Mouse (Mus musculus) limb, embryonic 12.5 days (tissue): ENCODE data around the gene Aen. TPM values are rescaled to one million over a fixed set of nuclear protein-coding genes. Genes with fewer than 3 reads are reported as not detected.
A peak's percentile ranks its signal among the peaks of the same experiment; 100 is the strongest.

Experiments
- ATAC-seq: fragments of 200-750 bp; cut with Nextera tagmentation; 2 replicates; pipeline ENCODE4 v1.8.0; 2017; ENCODE audit warnings: low read depth, moderate TSS enrichment; ENCODE audit not compliant: insufficient number of reproducible peaks, insufficient read depth, low FRiP score, low TSS enrichment
- H3K27ac ChIP-seq: fragments of 300-500 bp; sonication (generic); 2 replicates; pipeline ENCODE4 v1.5.1; 2016; ENCODE audit warnings: mild to moderate bottlenecking, moderate library complexity
- H3K27me3 ChIP-seq: fragments of 300-500 bp; sonication (generic); 2 replicates; pipeline ENCODE4 v1.6.1; 2016; ENCODE audit warnings: mild to moderate bottlenecking, moderate library complexity
- H3K36me3 ChIP-seq: fragments of 300-500 bp; sonication (generic); 2 replicates; pipeline ENCODE4 v1.6.1; 2016; ENCODE audit warnings: mild to moderate bottlenecking, moderate library complexity
- H3K4me1 ChIP-seq: fragments of 300-500 bp; sonication (generic); replicated peaks from 2 replicates; pipeline ENCODE4 v1.6.1; 2016
- H3K4me2 ChIP-seq: fragments of 300-500 bp; sonication (generic); 2 replicates; pipeline ENCODE4 v1.6.1; 2016; ENCODE audit warnings: mild to moderate bottlenecking, moderate library complexity
- H3K4me3 ChIP-seq: fragments of 300-500 bp; sonication (generic); replicated peaks from 2 replicates; pipeline ENCODE4 v1.5.1; 2016; ENCODE audit warnings: mild to moderate bottlenecking
- H3K9ac ChIP-seq: fragments of 300-500 bp; sonication (generic); replicated peaks from 2 replicates; pipeline ENCODE4 v1.6.1; 2016; ENCODE audit warnings: mild to moderate bottlenecking, moderate library complexity
- H3K9me3 ChIP-seq: fragments of 300-500 bp; sonication (generic); 2 replicates; pipeline ENCODE4 v1.6.1; 2016; ENCODE audit warnings: mild to moderate bottlenecking, moderate library complexity
- WGBS: fragments of 180-500 bp; shearing (Covaris S2); methylation state at CpG from one replicate; pipeline ENCODE4 v1.1.7; 2016; 5-methylcytosine and 5-hydroxymethylcytosine counted together
- polyA plus RNA-seq: library from polyadenylated mRNA; unstranded; fragments of >200 nt; fragmentation: Nextera tagmentation; extraction: Ambion mirVana; gene quantifications from 2 replicates; pipeline ENCODE4 v1.2.1, GENCODE M21; 2016

Aen gene
- polyA plus RNA-seq, 1 experiment from 2014 or later = 36.4 TPM

- no peak for ATAC-seq
- H3K27ac ChIP-seq = no peak overlapping the region
- H3K4me3 ChIP-seq = peak overlapping the region; percentile 91
- peaks cover 16% of the 10 kb centered on the region for H3K4me1 ChIP-seq
- H3K36me3 ChIP-seq = no peaks in the 10 kb centered on the region
- H3K27me3 ChIP-seq = 0 out of 2 replicates have a peak, but pooled peaks cover under 1% of the 10 kb centered on the region
- peak overlapping the region; percentile 71; the same call in 1 of the 2 replicates for H3K9ac ChIP-seq
- WGBS = 59% methylated on average over 13 of the region's 13 CpGs
- no peaks in the 10 kb centered on the region for H3K9me3 ChIP-seq
- H3K4me2 ChIP-seq = peak overlapping the region; percentile 88
Measured at GRCm38 (mm10) chr7:78895021-78895652, 517 bp upstream of the Aen start.

- H3K9me3 ChIP-seq = no peaks in the 10 kb centered on the region
- H3K36me3 ChIP-seq = peaks cover 10% of the 10 kb centered on the region
- ATAC-seq = no peak
- H3K27me3 ChIP-seq = no peaks in the 10 kb centered on the region
- no peak overlapping the region for H3K4me2 ChIP-seq
- 91% methylated on average over 3 of the region's 3 CpGs for WGBS
- H3K9ac ChIP-seq = no peak overlapping the region
- no peak overlapping the region for H3K27ac ChIP-seq
- peaks cover 16% of the 10 kb centered on the region for H3K4me1 ChIP-seq
- no peak overlapping the region for H3K4me3 ChIP-seq
Measured at GRCm38 (mm10) chr7:78897567-78897966, 1.9 kb downstream of the Aen start.

DNA sequence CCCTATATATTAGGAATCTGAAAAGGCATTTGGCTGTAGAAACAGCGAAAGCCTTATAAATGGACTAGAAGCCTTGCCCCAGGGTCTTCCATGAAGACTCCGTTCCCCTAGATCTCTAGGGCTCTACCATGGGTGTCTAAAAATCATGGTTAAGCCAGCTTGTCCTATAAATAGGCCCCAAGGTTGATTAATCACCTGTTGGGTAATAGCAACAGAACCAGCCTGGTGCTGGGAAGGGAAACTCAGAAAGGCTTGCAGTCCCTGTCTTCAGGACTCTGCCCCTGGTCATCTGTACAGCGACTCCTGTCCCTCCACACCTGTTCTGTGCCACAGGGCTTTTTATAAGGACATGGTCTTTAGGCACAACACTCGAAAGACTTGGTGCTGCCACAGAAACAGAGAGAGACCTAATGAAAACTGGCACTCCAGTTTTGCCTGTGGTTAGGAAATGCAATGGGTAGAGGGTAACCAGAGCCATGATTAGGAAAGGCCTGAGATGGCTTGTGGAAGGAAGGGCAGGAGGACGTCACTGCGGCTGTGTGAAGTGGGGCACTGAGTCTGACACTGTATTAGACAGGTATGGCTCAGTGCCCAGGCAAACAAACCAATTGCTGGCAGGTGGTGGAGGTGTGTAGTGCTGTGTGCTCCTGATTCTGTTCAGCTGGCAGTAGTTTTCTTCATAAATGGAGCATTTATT lies 7.7 kb downstream of the Aen start:
- Histone ChIP-seq H3K4me3 (no peak overlapping the region), H3K4me2 (no peak overlapping the region), H3K36me3 (peaks cover 50% of the 10 kb centered on the region), H3K9ac (no peak overlapping the region), H3K27ac (no peak overlapping the region), H3K4me1 (no peaks in the 10 kb centered on the region), H3K9me3 (no peaks in the 10 kb centered on the region), H3K27me3 (no peaks in the 10 kb centered on the region)
- 89% methylated on average over 6 of the region's 6 CpGs for WGBS
- ATAC-seq = no peak

GRCm38 (mm10) chr7:78904175-78904574 lies 8.5 kb downstream of the Aen start:
- H3K4me3 ChIP-seq = no peak overlapping the region
- no peak overlapping the region for H3K9ac ChIP-seq
- no peak overlapping the region for H3K4me2 ChIP-seq
- WGBS = 89% methylated on average over 2 of the region's 2 CpGs
- H3K36me3 ChIP-seq = peaks cover 51% of the 10 kb centered on the region
- H3K4me1 ChIP-seq = no peaks in the 10 kb centered on the region
- no peak overlapping the region for H3K27ac ChIP-seq
- no peak for ATAC-seq
- no peaks in the 10 kb centered on the region for H3K9me3 ChIP-seq
- no peaks in the 10 kb centered on the region for H3K27me3 ChIP-seq

DNA sequence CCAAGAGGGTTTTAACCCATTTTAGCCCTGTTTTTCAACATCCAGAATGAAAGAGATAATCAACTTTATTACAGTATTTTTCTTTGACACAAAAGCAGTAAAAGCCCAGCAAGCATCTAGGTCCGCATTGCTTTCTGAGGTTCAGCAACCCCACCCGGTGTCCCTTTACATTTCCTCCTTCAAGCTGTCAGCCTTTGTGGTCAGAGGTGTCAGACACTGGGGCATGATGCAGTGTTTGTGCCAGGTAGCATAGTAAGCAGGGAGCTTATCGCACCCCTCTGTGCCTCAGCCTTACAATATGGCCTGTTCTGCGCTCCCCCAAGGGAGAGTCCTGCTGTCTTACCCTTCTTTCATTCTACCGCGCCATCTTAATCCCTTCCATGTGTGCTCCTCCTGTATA lies 13.4 kb downstream of the Aen start:
- Histone ChIP-seq H3K4me3 (no peak overlapping the region), H3K4me2 (no peak overlapping the region), H3K27ac (no peak overlapping the region), H3K9me3 (no peaks in the 10 kb centered on the region), H3K27me3 (no peaks in the 10 kb centered on the region), H3K36me3 (peaks cover 36% of the 10 kb centered on the region), H3K4me1 (peaks cover 10% of the 10 kb centered on the region), H3K9ac (no peak overlapping the region)
- 86% methylated on average over 6 of the region's 6 CpGs for WGBS
- no peak for ATAC-seq

DNA sequence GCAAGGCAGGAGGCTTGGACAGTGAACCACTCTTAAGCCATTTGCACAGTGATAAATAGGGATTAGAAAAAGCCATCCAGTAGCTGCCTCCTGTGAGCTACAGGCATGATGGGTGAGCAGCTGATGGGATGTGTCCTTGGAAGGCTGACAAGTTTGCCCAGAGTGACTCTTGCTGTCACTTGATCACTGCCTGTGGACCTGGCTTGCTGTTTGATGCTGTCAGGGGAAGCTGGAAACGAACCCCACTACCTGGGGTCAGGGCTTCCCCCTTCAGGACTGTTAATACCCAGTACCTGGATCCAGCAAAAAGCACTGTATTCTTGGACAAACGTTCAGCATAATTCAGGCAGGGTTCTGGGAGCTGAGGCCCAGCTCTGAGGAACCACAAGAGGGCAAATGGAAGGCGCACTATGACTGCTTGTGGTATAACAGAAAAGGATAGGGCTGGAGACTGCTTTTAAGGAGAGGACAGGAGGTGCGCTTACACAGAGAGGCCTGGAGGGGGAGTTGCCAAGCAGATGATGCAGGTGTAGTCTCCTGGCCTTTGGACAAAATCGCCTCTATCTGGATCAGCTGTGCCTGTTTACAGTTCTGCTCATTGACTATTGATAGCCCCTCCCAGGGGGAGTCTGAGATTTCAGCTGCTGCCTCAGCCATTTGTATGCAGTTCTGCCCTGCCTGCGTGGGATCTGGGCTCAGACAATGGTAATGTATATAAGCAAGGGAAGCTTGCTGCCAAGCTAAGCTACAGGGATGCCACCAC lies 14.9 kb downstream of the Aen start:
- Histone ChIP-seq H3K9me3 (no peaks in the 10 kb centered on the region), H3K9ac (no peak overlapping the region), H3K4me3 (no peak overlapping the region), H3K27me3 (no peaks in the 10 kb centered on the region), H3K4me1 (peaks cover 10% of the 10 kb centered on the region), H3K27ac (no peak overlapping the region), H3K36me3 (peaks cover 28% of the 10 kb centered on the region), H3K4me2 (no peak overlapping the region)
- WGBS = 44% methylated on average over 6 of the region's 6 CpGs
- no peak for ATAC-seq

DNA sequence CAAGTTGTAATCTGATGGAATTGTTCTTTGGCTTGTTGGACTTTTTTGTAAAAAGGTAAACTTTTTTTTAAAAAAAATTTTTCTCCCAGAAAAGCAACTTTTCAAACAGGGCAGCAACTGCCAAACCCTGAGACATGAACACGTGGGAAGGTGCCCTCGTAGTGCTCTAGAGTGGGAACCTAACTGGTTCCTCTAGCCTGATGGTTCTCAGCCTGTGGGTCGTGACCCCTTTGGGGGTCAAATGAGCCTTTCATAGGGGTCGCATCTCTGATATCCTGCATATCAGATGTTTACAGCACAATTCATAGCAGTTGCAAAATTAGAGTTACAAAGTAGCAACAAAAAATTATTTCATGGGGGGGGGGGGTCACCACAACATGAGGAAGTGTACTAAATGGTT lies 15.6 kb downstream of the Aen start:
- Histone ChIP-seq H3K36me3 (peaks cover 21% of the 10 kb centered on the region), H3K9ac (no peak overlapping the region), H3K4me3 (no peak overlapping the region), H3K4me1 (peaks cover 10% of the 10 kb centered on the region), H3K9me3 (no peaks in the 10 kb centered on the region), H3K4me2 (no peak overlapping the region), H3K27me3 (no peaks in the 10 kb centered on the region), H3K27ac (no peak overlapping the region)
- ATAC-seq = no peak
- 86% methylated on average over 4 of the region's 4 CpGs for WGBS

GRCm38 (mm10) chr7:78912253-78912973 lies 16.8 kb downstream of the Aen start:
- H3K4me1 ChIP-seq = peaks cover 10% of the 10 kb centered on the region
- ATAC-seq = no peak
- H3K4me3 ChIP-seq = no peak overlapping the region
- peaks cover 10% of the 10 kb centered on the region; the same call in 1 of the 2 replicates for H3K36me3 ChIP-seq
- no peaks in the 10 kb centered on the region for H3K27me3 ChIP-seq
- H3K4me2 ChIP-seq = peak overlapping the region; percentile 36
- 34% methylated on average over 20 of the region's 20 CpGs for WGBS
- H3K9ac ChIP-seq = no peak overlapping the region
- H3K27ac ChIP-seq = no peak overlapping the region
- no peaks in the 10 kb centered on the region for H3K9me3 ChIP-seq

GRCm38 (mm10) chr7:78912974-78913474 lies 17.4 kb downstream of the Aen start, which contains the start of gene Isg20:
TSS of gene Isg20 (plus strand) at chr7:78913424.
- no peak within 1 kb of the TSS for H3K4me3 ChIP-seq
- no peak within 1 kb of the TSS for H3K27ac ChIP-seq
- ATAC-seq = no peak
- H3K9ac ChIP-seq = no peak within 1 kb of the TSS
- H3K36me3 ChIP-seq = peaks cover 10% of the 10 kb centered on the region; the same call in 1 of the 2 replicates
- peak within 1 kb of the TSS; percentile 36 for H3K4me2 ChIP-seq
- peaks cover 10% of the 10 kb centered on the region for H3K4me1 ChIP-seq
- no peaks in the 10 kb centered on the region for H3K9me3 ChIP-seq
- WGBS = 70% methylated on average over 5 of the region's 5 CpGs
- H3K27me3 ChIP-seq = no peaks in the 10 kb centered on the region

- WGBS = 69% methylated on average over 19 of the region's 19 CpGs
- no peak for ATAC-seq
- H3K9me3 ChIP-seq = no peaks in the 10 kb centered on the region
- no peaks in the 10 kb centered on the region for H3K27me3 ChIP-seq
- H3K9ac ChIP-seq = no peak overlapping the region
- peaks cover 10% of the 10 kb centered on the region; the same call in 1 of the 2 replicates for H3K36me3 ChIP-seq
- H3K27ac ChIP-seq = no peak overlapping the region
- H3K4me1 ChIP-seq = peaks cover 10% of the 10 kb centered on the region
- no peak overlapping the region for H3K4me2 ChIP-seq
- H3K4me3 ChIP-seq = no peak overlapping the region
Measured at GRCm38 (mm10) chr7:78913649-78914544, 18.2 kb downstream of the Aen start.
